Mouse (Mus musculus) CH12.LX (cell line): ENCODE results near the gene Rnd1.

ENCODE experiments used
- BHLHE40 ChIP-seq: IDR thresholded peaks from 2 replicates; pipeline ENCODE4 v1.6.1; 2011; ENCODE audit warnings: mild to moderate bottlenecking, low read depth, low read length, improper control_type of control experiment
- CTCF ChIP-seq, 2 experiments: IDR thresholded peaks in 1 of 2; conservative IDR thresholded peaks in 1 of 2; 2 replicates each; pipeline ENCODE4 v1.5.1; 2011 to 2012; ENCODE audit warnings: low read depth in 2 of 2, low read length in 2 of 2, improper control_type of control experiment in 1 of 2, inconsistent platforms in 1 of 2, mild to moderate bottlenecking in 1 of 2, moderate library complexity in 1 of 2
- ELF1 ChIP-seq: IDR thresholded peaks from 2 replicates; pipeline ENCODE4 v1.6.1; 2014; ENCODE audit warnings: low read depth, mild to moderate bottlenecking, inconsistent platforms, low read length, improper control_type of control experiment
- EP300 ChIP-seq: IDR thresholded peaks from 2 replicates; pipeline ENCODE4 v1.6.1; 2011; ENCODE audit warnings: low read length, improper control_type of control experiment
- HCFC1 ChIP-seq: IDR thresholded peaks from 2 replicates; pipeline ENCODE4 v1.6.1; 2012; ENCODE audit warnings: low read depth, mild to moderate bottlenecking, inconsistent platforms, low read length, improper control_type of control experiment
- MAZ ChIP-seq: IDR thresholded peaks from 2 replicates; pipeline ENCODE4 v1.6.1; 2012; ENCODE audit warnings: low read depth, mild to moderate bottlenecking, inconsistent platforms, low read length, improper control_type of control experiment, moderate library complexity
- MYC ChIP-seq: IDR thresholded peaks from 2 replicates; pipeline ENCODE4 v1.6.1; 2011; ENCODE audit warnings: low read depth, mild to moderate bottlenecking, improper control_type of control experiment, low read length
- PAX5 ChIP-seq: IDR thresholded peaks from 2 replicates; pipeline ENCODE4 v1.6.1; 2012; ENCODE audit warnings: low read length, inconsistent platforms, mixed read lengths
- POLR2A ChIP-seq: IDR thresholded peaks from 2 replicates; pipeline ENCODE4 v1.6.1; 2011; ENCODE audit warnings: low read depth, mild to moderate bottlenecking, improper control_type of control experiment, low read length
- POLR2AphosphoS2 ChIP-seq: IDR thresholded peaks from 2 replicates; pipeline ENCODE4 v1.6.1; 2011; ENCODE audit warnings: low read depth, low read length, improper control_type of control experiment
- SIN3A ChIP-seq: IDR thresholded peaks from 2 replicates; pipeline ENCODE4 v1.6.1; 2012; ENCODE audit warnings: low read length, improper control_type of control experiment, inconsistent platforms

DNA sequence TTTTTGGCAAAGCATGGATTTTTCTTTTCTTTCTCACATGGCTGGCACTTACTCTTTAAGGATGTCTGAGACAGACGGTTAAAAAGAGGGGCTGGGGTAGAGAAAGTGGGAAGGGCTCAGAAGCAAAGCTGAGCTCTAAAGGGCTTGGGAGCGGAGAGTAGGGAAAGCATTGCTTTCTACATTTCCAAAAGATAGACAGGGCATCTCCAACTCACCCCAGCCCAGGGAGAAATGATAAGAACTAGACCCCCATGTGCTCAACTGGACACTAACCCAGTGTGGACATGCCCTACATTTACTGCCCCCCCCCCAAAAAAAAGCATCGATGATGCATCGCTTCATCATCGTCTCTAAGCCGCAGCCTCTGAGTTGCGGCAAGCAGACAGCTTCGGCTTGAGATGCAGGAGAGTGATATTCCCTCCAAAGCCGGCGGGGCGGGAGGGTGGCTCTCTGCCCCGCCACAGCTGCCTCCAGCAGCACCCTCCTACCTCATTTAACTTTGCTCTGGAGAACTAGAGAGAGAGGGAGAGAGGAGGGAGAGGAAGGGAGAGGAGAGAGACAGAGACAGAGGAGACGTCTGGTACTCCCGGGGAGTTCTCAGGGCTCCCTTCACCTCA, 1.5 kb downstream of the Rnd1 start:
- no peak for TF ChIP-seq POLR2A
- TF ChIP-seq ELF1: no peak
- TF ChIP-seq CTCF (conservative IDR thresholded peaks at IDR 0.05 in 1 of 2, IDR thresholded peaks at IDR 0.05 in 1 of 2; ENCODE audit: low read depth in 2 of 2, low read length in 2 of 2): no peak
- TF ChIP-seq BHLHE40: no peak
- no peak for TF ChIP-seq HCFC1
- no peak for TF ChIP-seq MAZ
- TF ChIP-seq SIN3A: no peak
- TF ChIP-seq MYC: no peak
- no peak for TF ChIP-seq POLR2AphosphoS2
- TF ChIP-seq EP300: no peak
- no peak for TF ChIP-seq PAX5
